Mouse (Mus musculus) testis, adult 2 months (tissue): ENCODE measurements around the gene Shank2.

Experiments used
- CTCF ChIP-seq: fragments of 200-500 bp; IDR thresholded peaks from 2 replicates; pipeline ENCODE4 v1.5.1; 2012; ENCODE audit warnings: low read depth, mild to moderate bottlenecking, inconsistent platforms, low read length, moderate library complexity; ENCODE audit not compliant: control insufficient read depth, insufficient read depth, insufficient replicate concordance
- POLR2A ChIP-seq: fragments of 200-500 bp; IDR thresholded peaks from 2 replicates; pipeline ENCODE4 v1.6.1; 2012; ENCODE audit warnings: low read depth, mild to moderate bottlenecking, inconsistent platforms, low read length, moderate library complexity; ENCODE audit not compliant: control insufficient read depth

GRCm38 (mm10) chr7:144140470-144140869, 138.7 kb downstream of the Shank2 start:
- TF ChIP-seq CTCF (no peak), POLR2A (no peak)
